Mouse (Mus musculus): Measurements from ENCODE around the gene Pak1. TPM values are rescaled to one million over a fixed set of nuclear protein-coding genes. Genes with fewer than 3 reads are reported as not detected.

Pak1 gene
- polyA plus RNA-seq (2015; fragmentation: Nextera tagmentation; extraction: Ambion mirVana), result 6.4 and 7.4 TPM in 2 replicates

GRCm38 (mm10) chr7:97788190-97788668 lies at the start of gene Pak1:
Pak1 (plus strand) TSS chr7:97788541.

GRCm38 (mm10) chr7:97919742-97920141 lies 131.4 kb downstream of the Pak1 start, which contains the start of gene Gdpd4:
Gdpd4 (plus strand) TSS chr7:97919955.

Other genes starting within 250 kb of the Pak1 start
- gene Aamdc, start 209.0 kb upstream of the Pak1 start, polyA plus RNA-seq (2015; fragmentation: Nextera tagmentation; extraction: Ambion mirVana), result 43.3 and 45.6 TPM in 2 replicates
- gene Rsf1, start 208.7 kb upstream of the Pak1 start, polyA plus RNA-seq (2015; fragmentation: Nextera tagmentation; extraction: Ambion mirVana), result 8.9 and 10.5 TPM in 2 replicates
- 80.1 and 81.1 TPM in 2 replicates for gene Clns1a, start 91.9 kb upstream of the Pak1 start, polyA plus RNA-seq (2015; fragmentation: Nextera tagmentation; extraction: Ambion mirVana)
- gene Aqp11, start 50.3 kb upstream of the Pak1 start, polyA plus RNA-seq (2015; fragmentation: Nextera tagmentation; extraction: Ambion mirVana), result 1.3 and 1.5 TPM in 2 replicates
- gene Gdpd4, start 131.4 kb downstream of the Pak1 start, polyA plus RNA-seq (2015; fragmentation: Nextera tagmentation; extraction: Ambion mirVana), result not detected in 2 replicates

Measured in urinary bladder, postnatal 0 days (tissue).